Mouse (Mus musculus) CD4-positive naive resting alpha-beta T cell, adult 76 days (primary cell): ENCODE results near the gene Erbin. TPM values are rescaled to one million over a fixed set of nuclear protein-coding genes. Genes with fewer than 3 reads are reported as not detected.

Source experiments
- total RNA-seq: library from RNA; stranded (reverse); gene quantifications from one replicate; pipeline ENCODE4 v1.2.4, GENCODE M21; 2023

Gene Erbin
- total RNA-seq: 142 TPM

DNA sequence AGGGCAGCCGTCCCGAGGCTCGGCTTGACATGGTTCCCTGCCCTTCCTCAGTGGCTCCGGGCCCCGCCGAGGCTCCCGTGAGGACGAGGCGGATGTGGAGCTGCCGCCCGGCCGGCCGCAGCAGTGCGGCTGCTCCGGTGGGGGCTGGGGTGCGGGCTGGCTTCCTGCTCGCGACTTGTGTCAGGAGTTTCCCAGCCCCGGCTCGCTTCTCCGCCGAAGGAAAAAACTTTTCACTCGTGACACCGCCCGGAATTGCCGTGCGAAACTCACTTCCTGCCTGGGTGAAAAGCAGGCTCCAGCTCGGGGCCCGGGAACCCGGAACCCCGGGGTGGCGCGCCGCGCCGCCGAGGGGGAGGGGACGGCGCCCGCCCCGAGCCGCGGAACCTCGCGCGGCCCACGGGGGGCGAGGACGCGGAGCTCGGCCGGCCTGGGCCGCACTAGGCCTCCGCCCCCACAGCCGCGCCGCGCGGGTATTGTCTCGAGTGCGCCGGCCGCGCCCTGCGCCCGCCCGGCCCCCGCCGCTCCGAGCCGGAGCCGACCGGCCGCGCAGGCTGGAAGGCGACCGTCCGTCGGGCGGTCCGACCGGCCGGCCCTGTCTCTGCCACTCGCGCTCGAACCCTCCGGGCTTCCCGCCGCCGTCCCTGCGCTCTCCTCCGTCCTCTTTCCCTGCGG, at the start of gene Erbin:
Erbin (minus strand) TSS at position 254 of the 672 bp plus-strand sequence.

DNA sequence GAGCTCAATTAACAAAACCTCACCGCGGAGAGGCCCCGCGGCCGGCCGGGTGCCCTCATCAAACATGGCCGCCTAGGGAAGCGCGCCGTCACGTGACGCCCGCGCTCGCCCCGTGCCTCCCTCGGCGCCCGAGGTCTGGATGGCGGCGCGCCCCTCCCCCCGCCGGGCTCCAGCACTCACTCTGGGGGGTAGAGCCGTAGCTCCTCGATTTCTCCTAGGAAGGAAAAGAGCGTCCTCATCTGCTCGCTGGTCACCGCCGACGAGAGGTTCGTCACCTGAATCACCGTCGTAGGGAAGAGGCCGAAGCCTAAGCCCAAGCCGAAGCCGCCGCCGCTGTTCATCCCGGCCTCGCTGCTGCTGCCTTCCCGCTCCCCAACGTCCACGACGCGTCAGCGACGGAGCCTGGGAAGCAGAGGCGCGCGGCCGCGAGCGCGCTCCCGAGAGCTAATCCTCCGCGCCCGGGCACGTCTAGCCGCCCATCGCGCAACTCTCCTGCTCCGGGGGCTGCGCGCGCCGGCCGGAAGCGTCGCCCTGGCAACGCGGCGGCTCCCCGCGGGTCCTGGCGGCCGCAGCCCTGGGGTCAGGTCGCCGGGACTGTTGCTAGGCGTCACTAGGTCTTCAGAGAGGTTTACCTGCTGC, 146.1 kb downstream of the Erbin start, which contains the start of gene Srek1:
Srek1 (minus strand) TSS at position 490 of the 639 bp plus-strand sequence.

Other genes starting within 250 kb of the Erbin start
- gene Srek1, start 145.9 kb downstream of the Erbin start, total RNA-seq: 131 TPM
- 12.5 TPM for gene Nln, start 189.1 kb upstream of the Erbin start, total RNA-seq
- 2.4 TPM for gene Sgtb, start 189.2 kb upstream of the Erbin start, total RNA-seq